Mouse (Mus musculus): ENCODE data around the gene Zfp30. TPM values are rescaled to one million over a fixed set of nuclear protein-coding genes. Genes with fewer than 3 reads are reported as not detected.

Gene Zfp30
- 0.92 and 0.99 TPM in 2 replicates for polyA plus RNA-seq (2015; fragmentation: Nextera tagmentation; extraction: Ambion mirVana)

- Histone ChIP-seq H3K27ac (ENCODE audit: low read depth) (peak within 1 kb of the TSS; percentile 37), H3K27me3 (ENCODE audit: insufficient read depth, low read length) (no peaks in the 10 kb centered on the region), H3K4me1 (ENCODE audit: insufficient read depth) (peaks cover 7% of the 10 kb centered on the region; the same call in 1 of the 2 replicates), H3K9me3 (ENCODE audit: low read length) (no peaks in the 10 kb centered on the region), H3K4me3 (ENCODE audit: low read depth, low read length) (peak within 1 kb of the TSS; percentile 78), H3K9ac (replicated peaks) (peak within 1 kb of the TSS; percentile 77), H3K36me3 (replicated peaks; ENCODE audit: insufficient read depth, low read length) (peaks cover 5% of the 10 kb centered on the region; the same call in 1 of the 2 replicates), H3K4me2 (ENCODE audit: low read depth, low read length) (peak within 1 kb of the TSS; percentile 95)
- WGBS (ENCODE audit: insufficient replicate concordance), result 1% methylated on average over 45 of the region's 45 CpGs
- ATAC-seq (peak; percentile 93), DNase-seq (peak; percentile 83)
- no peak for TF ChIP-seq CTCF (IDR thresholded peaks at IDR 0.05; ENCODE audit: low read depth)
- no peak for TF ChIP-seq EP300 (IDR thresholded peaks at IDR 0.05; ENCODE audit: low read depth)
Measured at GRCm38 (mm10) chr7:29783871-29784551, at the start of gene Zfp30. Gene Zfp30, plus strand, starts transcription at chr7:29783998.

- DNase-seq (no peak), ATAC-seq (peak; percentile 71)
- Histone ChIP-seq H3K9me3 (ENCODE audit: low read length) (0 out of 2 replicates have a peak, but pooled peaks cover 6% of the 10 kb centered on the region), H3K4me2 (ENCODE audit: low read depth, low read length) (no peak overlapping the region), H3K4me3 (ENCODE audit: low read depth, low read length) (no peak overlapping the region), H3K4me1 (ENCODE audit: insufficient read depth) (no peaks in the 10 kb centered on the region), H3K27ac (ENCODE audit: low read depth) (no peak overlapping the region), H3K36me3 (replicated peaks; ENCODE audit: insufficient read depth, low read length) (no peaks in the 10 kb centered on the region), H3K9ac (replicated peaks) (no peak overlapping the region), H3K27me3 (ENCODE audit: insufficient read depth, low read length) (no peaks in the 10 kb centered on the region)
- 62% methylated on average over 3 of the region's 3 CpGs for WGBS (ENCODE audit: insufficient replicate concordance)
- TF ChIP-seq CTCF (IDR thresholded peaks at IDR 0.05; ENCODE audit: low read depth) (no peak), EP300 (IDR thresholded peaks at IDR 0.05; ENCODE audit: low read depth) (no peak)
Measured at GRCm38 (mm10) chr7:29742258-29742657, 41.5 kb upstream of the Zfp30 start.

- Histone ChIP-seq H3K4me1 (ENCODE audit: insufficient read depth) (no peaks in the 10 kb centered on the region), H3K4me2 (ENCODE audit: low read depth, low read length) (no peak overlapping the region), H3K27ac (ENCODE audit: low read depth) (no peak overlapping the region), H3K4me3 (ENCODE audit: low read depth, low read length) (no peak overlapping the region), H3K36me3 (replicated peaks; ENCODE audit: insufficient read depth, low read length) (no peaks in the 10 kb centered on the region), H3K27me3 (ENCODE audit: insufficient read depth, low read length) (no peaks in the 10 kb centered on the region), H3K9ac (replicated peaks) (no peak overlapping the region), H3K9me3 (ENCODE audit: low read length) (peaks cover 6% of the 10 kb centered on the region; the same call in 1 of the 2 replicates)
- WGBS (ENCODE audit: insufficient replicate concordance), result 76% methylated on average over 5 of the region's 5 CpGs
- no peak for TF ChIP-seq EP300 (IDR thresholded peaks at IDR 0.05; ENCODE audit: low read depth)
- no peak for TF ChIP-seq CTCF (IDR thresholded peaks at IDR 0.05; ENCODE audit: low read depth)
- ATAC-seq, result no peak
- DNase-seq, result no peak
Measured at GRCm38 (mm10) chr7:29760476-29760875, 23.3 kb upstream of the Zfp30 start.

- no peak overlapping the region for H3K27ac ChIP-seq (ENCODE audit: low read depth)
- TF ChIP-seq CTCF (IDR thresholded peaks at IDR 0.05; ENCODE audit: low read depth) (no peak), EP300 (IDR thresholded peaks at IDR 0.05; ENCODE audit: low read depth) (no peak)
- ATAC-seq, result no peak
- no peak overlapping the region for H3K4me2 ChIP-seq (ENCODE audit: low read depth, low read length)
- H3K9ac ChIP-seq (replicated peaks), result no peak overlapping the region
- no peaks in the 10 kb centered on the region for H3K36me3 ChIP-seq (replicated peaks; ENCODE audit: insufficient read depth, low read length)
- WGBS (ENCODE audit: insufficient replicate concordance), result 84% methylated on average over 7 of the region's 7 CpGs
- no peak overlapping the region for H3K4me3 ChIP-seq (ENCODE audit: low read depth, low read length)
- peaks cover 13% of the 10 kb centered on the region for H3K4me1 ChIP-seq (ENCODE audit: insufficient read depth)
- no peak for DNase-seq
- no peaks in the 10 kb centered on the region for H3K9me3 ChIP-seq (ENCODE audit: low read length)
- H3K27me3 ChIP-seq (ENCODE audit: insufficient read depth, low read length), result no peaks in the 10 kb centered on the region
Measured at GRCm38 (mm10) chr7:29764702-29765101, 19.1 kb upstream of the Zfp30 start.

GRCm38 (mm10) chr7:29767058-29767686 lies 16.6 kb upstream of the Zfp30 start:
- peak overlapping the region; percentile 54 for H3K9ac ChIP-seq (replicated peaks)
- TF ChIP-seq EP300 (IDR thresholded peaks at IDR 0.05; ENCODE audit: low read depth), result no peak
- TF ChIP-seq CTCF (IDR thresholded peaks at IDR 0.05; ENCODE audit: low read depth), result no peak
- WGBS (ENCODE audit: insufficient replicate concordance), result 1% methylated on average over 15 of the region's 15 CpGs
- ATAC-seq (peak; percentile 63), DNase-seq (peak; percentile 80)
- no peaks in the 10 kb centered on the region for H3K9me3 ChIP-seq (ENCODE audit: low read length)
- H3K4me3 ChIP-seq (ENCODE audit: low read depth, low read length), result peak overlapping the region; percentile 67
- peak overlapping the region; percentile 94 for H3K4me2 ChIP-seq (ENCODE audit: low read depth, low read length)
- no peaks in the 10 kb centered on the region for H3K27me3 ChIP-seq (ENCODE audit: insufficient read depth, low read length)
- H3K27ac ChIP-seq (ENCODE audit: low read depth), result peak overlapping the region; percentile 90
- peaks cover 2% of the 10 kb centered on the region; the same call in 1 of the 2 replicates for H3K36me3 ChIP-seq (replicated peaks; ENCODE audit: insufficient read depth, low read length)
- peaks cover 19% of the 10 kb centered on the region for H3K4me1 ChIP-seq (ENCODE audit: insufficient read depth)

GRCm38 (mm10) chr7:29768090-29768900 lies 15.5 kb upstream of the Zfp30 start, which contains the start of gene Zfp84:
Gene Zfp84, plus strand, starts transcription at chr7:29768552.
- no peak for TF ChIP-seq EP300 (IDR thresholded peaks at IDR 0.05; ENCODE audit: low read depth)
- TF ChIP-seq CTCF (IDR thresholded peaks at IDR 0.05; ENCODE audit: low read depth), result no peak
- no peaks in the 10 kb centered on the region for H3K9me3 ChIP-seq (ENCODE audit: low read length)
- ATAC-seq, result peak; percentile 97
- peak; percentile 86 for DNase-seq
- peak within 1 kb of the TSS; percentile 67 for H3K4me3 ChIP-seq (ENCODE audit: low read depth, low read length)
- no peaks in the 10 kb centered on the region for H3K27me3 ChIP-seq (ENCODE audit: insufficient read depth, low read length)
- peak within 1 kb of the TSS; percentile 90 for H3K27ac ChIP-seq (ENCODE audit: low read depth)
- H3K4me2 ChIP-seq (ENCODE audit: low read depth, low read length), result peak within 1 kb of the TSS; percentile 94
- peak within 1 kb of the TSS; percentile 65 for H3K9ac ChIP-seq (replicated peaks)
- WGBS (ENCODE audit: insufficient replicate concordance), result under 1% methylated on average over 32 of the region's 32 CpGs
- H3K36me3 ChIP-seq (replicated peaks; ENCODE audit: insufficient read depth, low read length), result peaks cover 7% of the 10 kb centered on the region
- peaks cover 19% of the 10 kb centered on the region for H3K4me1 ChIP-seq (ENCODE audit: insufficient read depth)
